In genomic region chr15:80742991-80743474, GRCm38 (mm10) we compare ENCODE assay signal across 11 mouse cellular contexts. TPM values are rescaled to one million over a fixed set of nuclear protein-coding genes. Genes with fewer than 3 reads are reported as not detected.
DNase-seq lines count a peak whose midpoint lies in the region; ATAC-seq and TF ChIP-seq lines count a peak whose summit lies in the region.
"Had no signal": no experiment of that assay in that cellular context is flagged by ENCODE, and none has a peak within 500 bp of the region (broad histone marks: within the 10 kb centered on the region; RNA-seq: fewer than 3 reads in every experiment).

No protein-coding gene starts in this region.

- no peak overlapping the region for H3K9ac ChIP-seq in stomach, embryonic 14.5 days (replicated peaks; ENCODE audit: low read depth, low read length)
- no peak overlapping the region for H3K9ac ChIP-seq in midbrain, embryonic 16.5 days (ENCODE audit: low read depth, low read length)
- no peak overlapping the region for H3K9ac ChIP-seq in forebrain, embryonic 15.5 days (replicated peaks)
- H3K9ac ChIP-seq: lung, embryonic 15.5 days; neural tube, embryonic 12.5 days had no signal

- H3K27me3 ChIP-seq in stomach, embryonic 14.5 days (ENCODE audit: control insufficient read depth, insufficient read depth, low read length) = no peaks in the 10 kb centered on the region
- H3K27me3 ChIP-seq in midbrain, embryonic 16.5 days (ENCODE audit: control insufficient read depth, insufficient read depth, low read depth, low read length) = no peaks in the 10 kb centered on the region
- H3K27me3 ChIP-seq in forebrain, embryonic 15.5 days = no peaks in the 10 kb centered on the region
- H3K27me3 ChIP-seq: lung, embryonic 15.5 days; neural tube, embryonic 12.5 days had no signal

- peak overlapping the region; percentile 42; the same call in 1 of the 2 replicates for H3K27ac ChIP-seq in brown adipose tissue, adult 24 weeks (replicated peaks; ENCODE audit: low read depth, low read length)
- no peak overlapping the region for H3K27ac ChIP-seq in stomach, embryonic 14.5 days (ENCODE audit: low read length)
- no peak overlapping the region for H3K27ac ChIP-seq in midbrain, embryonic 16.5 days (ENCODE audit: low read length)
- H3K27ac ChIP-seq in forebrain, embryonic 15.5 days (replicated peaks) = no peak overlapping the region
- H3K27ac ChIP-seq: forebrain, embryonic 10.5 days; lung, embryonic 15.5 days; neural tube, embryonic 12.5 days had no signal

- 68% methylated on average over 3 of the region's 3 CpGs for WGBS in lung, adult 2 months
- 38% methylated on average over 3 of the region's 3 CpGs for whole genome bisulfite sequencing in large intestine, adult 2 months
- WGBS in stomach, embryonic 14.5 days = 72% methylated on average over 3 of the region's 3 CpGs
- 93% methylated on average over 3 of the region's 3 CpGs for WGBS in midbrain, embryonic 16.5 days
- 93% methylated on average over 3 of the region's 3 CpGs for WGBS in forebrain, embryonic 15.5 days

- TF ChIP-seq POLR2A in lung, adult 2 months (IDR thresholded peaks at IDR 0.05; ENCODE audit: borderline replicate concordance, extremely low read depth, low read depth, low read length) = no peak

- peaks cover 17% of the 10 kb centered on the region for H3K4me1 ChIP-seq in lung, adult 2 months (ENCODE audit: control insufficient read depth, insufficient read depth, low read length)
- peaks cover 18% of the 10 kb centered on the region; the same call in 1 of the 2 replicates for H3K4me1 ChIP-seq in brown adipose tissue, adult 24 weeks (ENCODE audit: control insufficient read depth, insufficient read depth, insufficient read length, low read length)
- peaks cover 4% of the 10 kb centered on the region; the same call in 1 of the 2 replicates for H3K4me1 ChIP-seq in stomach, embryonic 14.5 days (ENCODE audit: control insufficient read depth, insufficient read depth, low read length)
- no peaks in the 10 kb centered on the region for H3K4me1 ChIP-seq in midbrain, embryonic 16.5 days (ENCODE audit: control insufficient read depth, insufficient read depth, low read length)
- H3K4me1 ChIP-seq in forebrain, embryonic 15.5 days = no peaks in the 10 kb centered on the region
- H3K4me1 ChIP-seq: forebrain, embryonic 10.5 days; neural tube, embryonic 12.5 days had no signal

- no peaks in the 10 kb centered on the region for H3K9me3 ChIP-seq in stomach, embryonic 14.5 days (ENCODE audit: control insufficient read depth, low read depth, low read length)
- no peaks in the 10 kb centered on the region for H3K9me3 ChIP-seq in midbrain, embryonic 16.5 days (replicated peaks; ENCODE audit: control insufficient read depth, low read length, poor library complexity, severe bottlenecking)
- H3K9me3 ChIP-seq in forebrain, embryonic 15.5 days = no peaks in the 10 kb centered on the region
- H3K9me3 ChIP-seq: forebrain, embryonic 10.5 days; lung, embryonic 15.5 days; neural tube, embryonic 12.5 days had no signal

- peak; percentile 41 for DNase-seq in lung, postnatal 25 days (ENCODE audit: low spot score)
- no peak for DNase-seq in lung, adult 2 months
- peak; percentile 64 for DNase-seq in large intestine, adult 2 months (ENCODE audit: low read depth, low spot score)
- no peak for DNase-seq in embryo, embryonic 9.5 days (ENCODE audit: extremely low spot score)

- TF ChIP-seq CTCF in lung, adult 2 months (IDR thresholded peaks at IDR 0.05; ENCODE audit: insufficient read depth, low read length) = no peak

- H3K4me3 ChIP-seq in lung, adult 2 months (replicated peaks; ENCODE audit: extremely low read depth, low read depth, low read length) = no peak overlapping the region
- no peak overlapping the region for H3K4me3 ChIP-seq in brown adipose tissue, adult 24 weeks (ENCODE audit: insufficient read depth, low read depth, low read length)
- no peak overlapping the region for H3K4me3 ChIP-seq in stomach, embryonic 14.5 days (ENCODE audit: low read depth, low read length)
- no peak overlapping the region for H3K4me3 ChIP-seq in midbrain, embryonic 16.5 days (ENCODE audit: low read depth, low read length)
- H3K4me3 ChIP-seq in forebrain, embryonic 15.5 days = no peak overlapping the region
- H3K4me3 ChIP-seq: forebrain, embryonic 10.5 days; lung, embryonic 15.5 days; neural tube, embryonic 12.5 days had no signal

- ATAC-seq in stomach, embryonic 14.5 days (ENCODE audit: insufficient number of reproducible peaks, insufficient read depth, low FRiP score, low read depth) = peak; percentile 42; the same call in 1 of the 2 replicates
- no peak for ATAC-seq in midbrain, embryonic 16.5 days
- no peak for ATAC-seq in forebrain, embryonic 15.5 days (replicated peaks)

- no peaks in the 10 kb centered on the region for H3K36me3 ChIP-seq in stomach, embryonic 14.5 days (ENCODE audit: control insufficient read depth, insufficient read depth, low read length)
- no peaks in the 10 kb centered on the region for H3K36me3 ChIP-seq in midbrain, embryonic 16.5 days (ENCODE audit: control insufficient read depth, insufficient read depth, low read length)
- no peaks in the 10 kb centered on the region for H3K36me3 ChIP-seq in forebrain, embryonic 15.5 days
- H3K36me3 ChIP-seq: forebrain, embryonic 10.5 days; lung, embryonic 15.5 days; neural tube, embryonic 12.5 days had no signal

- no peak overlapping the region for H3K4me2 ChIP-seq in stomach, embryonic 14.5 days (replicated peaks; ENCODE audit: low read depth, low read length)
- no peak overlapping the region for H3K4me2 ChIP-seq in midbrain, embryonic 16.5 days (ENCODE audit: low read length)
- no peak overlapping the region for H3K4me2 ChIP-seq in forebrain, embryonic 15.5 days (replicated peaks)
- H3K4me2 ChIP-seq: lung, embryonic 15.5 days; neural tube, embryonic 12.5 days had no signal

RNA-seq across cellular contexts. Expression of gene Tnrc6b, which starts 31.9 kb away (rescaled TPM):
- 16.6 TPM in 2 replicates for polyA plus RNA-seq in lung, adult 2 months (2012; rRNA removed)
- polyA plus RNA-seq in brown adipose tissue, adult 24 weeks (2012; ENCODE audit: insufficient read depth, insufficient read length, missing spikeins) = 9.8 and 17.8 TPM in 2 replicates
- 6.5 and 10.1 TPM in 2 replicates for polyA plus RNA-seq in large intestine, adult 2 months (2012; rRNA removed)
- 25.5 and 28.7 TPM in 2 replicates for polyA plus RNA-seq in stomach, embryonic 14.5 days (2014; fragmentation: Nextera tagmentation; extraction: Ambion mirVana)
- polyA plus RNA-seq in midbrain, embryonic 16.5 days (2015; fragmentation: Nextera tagmentation; extraction: Ambion mirVana) = 33.5 and 44.0 TPM in 2 replicates
- polyA plus RNA-seq in forebrain, embryonic 15.5 days (2015; fragmentation: Nextera tagmentation; extraction: Ambion mirVana) = 34.2 and 35.2 TPM in 2 replicates

Comparison
In these comparisons a context has a peak if more than half of its experiments do, and no peak if none do; other contexts are left out.
1. DNase-seq: peak in lung, postnatal 25 days (single experiment) and large intestine, adult 2 months (single experiment); none in lung, adult 2 months (single experiment) and embryo, embryonic 9.5 days (single experiment).